Mouse (Mus musculus) lung, postnatal 0 days (tissue): Measurements from ENCODE around the gene Orm2. TPM values are rescaled to one million over a fixed set of nuclear protein-coding genes. Genes with fewer than 3 reads are reported as not detected.
A peak's percentile ranks its signal among the peaks of the same experiment; 100 is the strongest.

Experiments used
- ATAC-seq: fragments of 200-750 bp; cut with Nextera tagmentation; 2 replicates; pipeline ENCODE4 v1.8.0; 2017; ENCODE audit warnings: moderate library complexity
- DNase-seq: peaks from one replicate; pipeline ENCODE4 v3.0.0-alpha.2; 2016; ENCODE audit warnings: low spot score
- H3K27ac ChIP-seq: fragments of 300-500 bp; sonication (generic); 2 replicates; pipeline ENCODE4 v1.5.1; 2014; ENCODE audit warnings: antibody characterized with exemption, mild to moderate bottlenecking, low read length, mixed read lengths
- H3K27me3 ChIP-seq: fragments of 300-500 bp; sonication (generic); replicated peaks from 2 replicates; pipeline ENCODE4 v1.6.1; 2014; ENCODE audit warnings: low read length, mixed read lengths; ENCODE audit not compliant: insufficient read depth
- H3K36me3 ChIP-seq: fragments of 300-500 bp; sonication (generic); 2 replicates; pipeline ENCODE4 v1.6.1; 2014; ENCODE audit warnings: low read length, mixed read lengths; ENCODE audit not compliant: insufficient read depth
- H3K4me1 ChIP-seq: fragments of 300-500 bp; sonication (generic); 2 replicates; pipeline ENCODE4 v1.6.1; 2014; ENCODE audit warnings: antibody characterized with exemption, low read depth, low read length, mixed read lengths; ENCODE audit not compliant: insufficient read depth
- H3K4me2 ChIP-seq: fragments of 300-500 bp; sonication (generic); replicated peaks from 2 replicates; pipeline ENCODE4 v1.6.1; 2014; ENCODE audit warnings: low read depth, mild to moderate bottlenecking, low read length, moderate library complexity, mixed read lengths
- H3K4me3 ChIP-seq: fragments of 300-500 bp; sonication (generic); 2 replicates; pipeline ENCODE4 v1.5.1; 2014; ENCODE audit warnings: low read depth, low read length
- H3K9ac ChIP-seq: fragments of 300-500 bp; sonication (generic); replicated peaks from 2 replicates; pipeline ENCODE4 v1.6.1; 2014; ENCODE audit warnings: low read depth, mild to moderate bottlenecking
- H3K9me3 ChIP-seq: fragments of 300-500 bp; sonication (generic); 2 replicates; pipeline ENCODE4 v1.6.1; 2016; ENCODE audit warnings: low read length, mixed read lengths
- CTCF ChIP-seq: IDR thresholded peaks from 2 replicates; pipeline ENCODE4 v1.5.1; 2016; ENCODE audit warnings: antibody characterized with exemption, mild to moderate bottlenecking
- EP300 ChIP-seq: IDR thresholded peaks from 2 replicates; pipeline ENCODE4 v1.6.1; 2016; ENCODE audit warnings: antibody characterized with exemption, mild to moderate bottlenecking, control low read depth
- WGBS: fragments of 180-500 bp; shearing (Covaris S2); extraction: QIAGEN DNeasy Blood & Tissue Kit; methylation state at CpG from one replicate; pipeline ENCODE4 v1.1.7; 2014; 5-methylcytosine and 5-hydroxymethylcytosine counted together
- polyA plus RNA-seq: library from polyadenylated mRNA; unstranded; fragments of >200 nt; fragmentation: Nextera tagmentation; extraction: Ambion mirVana; gene quantifications from 2 replicates; pipeline ENCODE4 v1.2.1, GENCODE M21; 2015

The Orm2 gene
- polyA plus RNA-seq, 1 experiment from 2014 or later = 0.21 TPM

DNA sequence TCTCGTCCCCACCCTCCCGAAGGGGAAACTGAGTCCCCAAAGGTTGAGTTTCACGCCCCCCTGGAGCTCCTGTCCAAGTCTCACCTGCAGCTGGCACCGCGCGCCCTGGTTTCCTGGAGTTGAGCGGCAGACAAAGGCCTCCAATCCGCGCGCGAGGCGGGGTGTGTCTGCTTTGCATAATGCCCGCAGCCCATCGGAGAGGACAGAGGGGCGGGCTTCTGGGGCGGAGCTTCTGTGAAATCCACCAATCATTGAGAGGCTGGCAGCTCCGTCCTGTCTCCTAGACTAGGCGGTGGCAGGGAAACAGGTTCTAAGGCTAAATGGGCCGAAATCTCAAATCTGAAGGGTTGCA, 48.3 kb downstream of the Orm2 start:
- no peak for TF ChIP-seq CTCF

DNA sequence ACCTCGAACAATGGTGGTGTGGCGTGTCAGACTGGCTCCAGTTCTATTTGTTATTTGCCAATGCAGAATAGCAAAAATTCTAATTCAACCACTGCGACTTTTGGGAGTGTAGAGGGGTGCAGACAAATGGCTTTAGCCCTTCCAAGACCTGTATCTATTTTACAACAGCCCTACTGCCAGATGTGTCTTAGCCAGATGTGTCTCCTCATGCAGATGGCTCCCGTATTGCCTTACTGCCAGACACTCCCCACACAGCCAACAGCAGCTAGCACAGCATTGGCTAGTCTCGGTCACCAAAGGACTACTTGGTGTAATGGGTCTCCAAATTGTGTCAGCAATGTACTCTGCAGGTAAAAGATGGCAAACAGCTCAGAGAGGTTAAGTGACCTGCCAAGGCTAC, 49.0 kb downstream of the Orm2 start:
- H3K9ac ChIP-seq = no peak overlapping the region
- ATAC-seq (no peak), DNase-seq (no peak)
- TF ChIP-seq EP300 (no peak), CTCF (no peak)
- H3K27ac ChIP-seq = no peak overlapping the region
- H3K27me3 ChIP-seq = no peaks in the 10 kb centered on the region
- 48% methylated on average over 5 of the region's 5 CpGs for WGBS
- H3K4me3 ChIP-seq = no peak overlapping the region
- H3K4me1 ChIP-seq = peaks cover 14% of the 10 kb centered on the region
- H3K36me3 ChIP-seq = no peaks in the 10 kb centered on the region
- no peak overlapping the region for H3K4me2 ChIP-seq
- H3K9me3 ChIP-seq = no peaks in the 10 kb centered on the region

More for the DNA sequence above, 48.3 kb downstream of the Orm2 start:
- H3K27me3 ChIP-seq = no peaks in the 10 kb centered on the region
- 0 out of 2 replicates have a peak overlapping the region, but pooled peaks have one; percentile 27 for H3K27ac ChIP-seq
- H3K9ac ChIP-seq = no peak overlapping the region
- no peaks in the 10 kb centered on the region for H3K36me3 ChIP-seq
- no peaks in the 10 kb centered on the region for H3K9me3 ChIP-seq
- WGBS = 3% methylated on average over 19 of the region's 19 CpGs
- ATAC-seq = peak; percentile 92
- H3K4me2 ChIP-seq = peak overlapping the region; percentile 81
- H3K4me1 ChIP-seq = peaks cover 14% of the 10 kb centered on the region
- DNase-seq = peak; percentile 97
- peak overlapping the region; percentile 51 for H3K4me3 ChIP-seq

DNA sequence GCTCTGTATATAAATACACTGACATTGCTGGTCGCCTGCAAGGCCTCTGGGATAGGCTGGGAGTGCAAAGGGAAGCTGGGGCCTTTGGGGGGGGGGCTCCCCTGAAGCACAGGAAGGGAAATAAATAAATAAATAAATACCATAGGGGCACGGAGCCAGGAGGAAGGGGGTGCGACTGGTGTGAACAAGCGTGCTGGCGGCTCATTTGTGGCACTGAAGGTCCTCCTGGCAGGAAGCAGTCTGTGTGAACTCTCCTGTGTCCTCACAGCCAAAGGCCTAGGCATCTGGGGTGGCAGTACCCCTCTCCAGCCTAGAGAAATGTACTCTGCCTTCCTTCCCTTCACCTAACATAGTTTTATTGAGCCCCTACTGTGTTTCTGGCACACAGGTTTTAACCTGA, 52.7 kb downstream of the Orm2 start:
- TF ChIP-seq EP300 (no peak), CTCF (no peak)
- H3K27me3 ChIP-seq = no peaks in the 10 kb centered on the region

More for the DNA sequence above, 52.7 kb downstream of the Orm2 start:
- ATAC-seq (no peak), DNase-seq (no peak)
- Histone ChIP-seq H3K4me1 (no peaks in the 10 kb centered on the region), H3K4me3 (no peak overlapping the region), H3K36me3 (no peaks in the 10 kb centered on the region), H3K9me3 (no peaks in the 10 kb centered on the region), H3K27ac (no peak overlapping the region), H3K9ac (no peak overlapping the region), H3K4me2 (no peak overlapping the region)
- 57% methylated on average over 5 of the region's 5 CpGs for WGBS

Other genes starting within 250 kb of the Orm2 start
- 0.11 and 0.33 TPM in 2 replicates for gene Ambp, start 207.7 kb upstream of the Orm2 start, polyA plus RNA-seq
- gene Kif12, start 190.3 kb upstream of the Orm2 start, polyA plus RNA-seq = not detected in 2 replicates
- 7.2 and 9.1 TPM in 2 replicates for gene Col27a1, start 148.4 kb upstream of the Orm2 start, polyA plus RNA-seq
- gene Orm1, start 17.9 kb upstream of the Orm2 start, polyA plus RNA-seq = 4.0 and 5.7 TPM in 2 replicates
- gene Orm3, start 6.3 kb upstream of the Orm2 start, polyA plus RNA-seq = 0.21 TPM in 1 of 2 replicates, not detected in the other
- gene Akna, start 40.9 kb downstream of the Orm2 start, polyA plus RNA-seq = 5.7 and 6.4 TPM in 2 replicates
- 1.7 and 1.9 TPM in 2 replicates for gene Whrn, start 133.5 kb downstream of the Orm2 start, polyA plus RNA-seq
- gene Atp6v1g1, start 182.3 kb downstream of the Orm2 start, polyA plus RNA-seq = 364 and 369 TPM in 2 replicates
- gene Tmem268, start 196.3 kb downstream of the Orm2 start, polyA plus RNA-seq = 10.9 and 11.6 TPM in 2 replicates
- gene Gm11213, start 242.8 kb downstream of the Orm2 start, polyA plus RNA-seq = not detected in 2 replicates